Mouse (Mus musculus): Measurements from ENCODE around the gene 4921504E06Rik. TPM values are rescaled to one million over a fixed set of nuclear protein-coding genes. Genes with fewer than 3 reads are reported as not detected.
A peak's percentile ranks its signal among the peaks of the same experiment; 100 is the strongest.

4921504E06Rik gene
- polyA plus RNA-seq, 1 experiment from 2014 or later, result not detected

- no peaks in the 10 kb centered on the region for H3K9me3 ChIP-seq
- ATAC-seq (replicated peaks), result no peak
- no peaks in the 10 kb centered on the region for H3K36me3 ChIP-seq
- 0 out of 2 replicates have a peak, but pooled peaks cover 2% of the 10 kb centered on the region for H3K4me1 ChIP-seq
- WGBS, result 46% methylated on average over 2 of the region's 2 CpGs
- peaks cover 8% of the 10 kb centered on the region for H3K27me3 ChIP-seq
- no peak overlapping the region for H3K4me2 ChIP-seq (replicated peaks)
- H3K27ac ChIP-seq (replicated peaks), result no peak overlapping the region
- H3K4me3 ChIP-seq, result no peak overlapping the region
- no peak overlapping the region for H3K9ac ChIP-seq (replicated peaks)
These were observed 91.8 kb downstream of the 4921504E06Rik start for GRCm38 (mm10) chr2:19461940-19462339.

- no peak for ATAC-seq (replicated peaks)
- Histone ChIP-seq H3K4me2 (replicated peaks) (no peak overlapping the region), H3K27ac (replicated peaks) (no peak overlapping the region), H3K27me3 (peaks cover 22% of the 10 kb centered on the region), H3K9me3 (no peaks in the 10 kb centered on the region), H3K9ac (replicated peaks) (no peak overlapping the region), H3K36me3 (no peaks in the 10 kb centered on the region), H3K4me3 (no peak overlapping the region), H3K4me1 (peaks cover 22% of the 10 kb centered on the region)
- 17% methylated on average over 2 of the region's 2 CpGs for WGBS
These were observed 94.9 kb downstream of the 4921504E06Rik start for GRCm38 (mm10) chr2:19458785-19459184.

DNA sequence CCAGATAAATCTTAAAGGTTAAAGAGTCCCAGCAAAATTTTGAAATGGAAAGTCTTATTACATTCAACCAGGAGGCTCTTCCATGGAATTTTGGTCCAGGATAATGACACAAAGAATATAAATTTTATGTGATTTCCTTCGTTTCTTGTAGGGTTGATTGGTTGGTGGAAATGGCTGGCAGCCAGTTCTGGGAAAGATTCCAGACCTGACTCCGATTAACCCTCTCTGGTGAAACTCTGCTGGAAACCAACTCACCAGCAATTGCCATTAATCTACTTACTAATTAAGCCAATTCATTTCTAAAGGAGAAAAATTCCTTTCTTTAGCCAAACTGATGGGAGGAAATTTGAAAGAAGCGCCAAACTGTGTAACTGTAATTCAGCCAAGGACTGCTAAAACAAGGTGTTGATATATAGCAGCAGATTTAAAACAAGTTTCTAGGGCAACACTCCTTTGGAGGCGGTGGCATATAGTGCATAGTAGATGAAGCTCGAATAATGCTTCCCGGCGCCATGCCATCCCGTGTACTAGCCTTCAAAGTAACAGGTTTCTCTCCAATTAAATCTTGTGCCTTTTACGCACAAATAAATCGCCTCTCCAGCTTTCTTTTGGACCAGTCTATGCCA, 97.7 kb downstream of the 4921504E06Rik start:
- no peak overlapping the region for H3K4me3 ChIP-seq
- peaks cover 31% of the 10 kb centered on the region for H3K4me1 ChIP-seq
- no peak overlapping the region for H3K27ac ChIP-seq (replicated peaks)
- H3K9me3 ChIP-seq, result no peaks in the 10 kb centered on the region
- H3K36me3 ChIP-seq, result no peaks in the 10 kb centered on the region
- H3K4me2 ChIP-seq (replicated peaks), result no peak overlapping the region
- peaks cover 50% of the 10 kb centered on the region for H3K27me3 ChIP-seq
- no peak overlapping the region for H3K9ac ChIP-seq (replicated peaks)
- peak; percentile 86 for ATAC-seq (replicated peaks)
- WGBS, result 2% methylated on average over 10 of the region's 10 CpGs

GRCm38 (mm10) chr2:19455228-19455627, 98.5 kb downstream of the 4921504E06Rik start:
- H3K9me3 ChIP-seq, result no peaks in the 10 kb centered on the region
- no peak overlapping the region for H3K9ac ChIP-seq (replicated peaks)
- WGBS, result under 1% methylated on average over 5 of the region's 5 CpGs
- no peak overlapping the region for H3K4me2 ChIP-seq (replicated peaks)
- no peak for ATAC-seq (replicated peaks)
- H3K4me3 ChIP-seq, result no peak overlapping the region
- peaks cover 31% of the 10 kb centered on the region for H3K4me1 ChIP-seq
- peaks cover 58% of the 10 kb centered on the region for H3K27me3 ChIP-seq
- no peak overlapping the region for H3K27ac ChIP-seq (replicated peaks)
- H3K36me3 ChIP-seq, result no peaks in the 10 kb centered on the region

- no peaks in the 10 kb centered on the region for H3K9me3 ChIP-seq
- H3K4me2 ChIP-seq (replicated peaks), result 0 out of 2 replicates have a peak overlapping the region, but pooled peaks have one; percentile 2
- H3K9ac ChIP-seq (replicated peaks), result no peak overlapping the region
- H3K36me3 ChIP-seq, result no peaks in the 10 kb centered on the region
- H3K27ac ChIP-seq (replicated peaks), result no peak overlapping the region
- ATAC-seq (replicated peaks), result no peak
- no peak overlapping the region; the same call in 1 of the 2 replicates for H3K4me3 ChIP-seq
- H3K4me1 ChIP-seq, result peaks cover 40% of the 10 kb centered on the region
- peaks cover 82% of the 10 kb centered on the region for H3K27me3 ChIP-seq
- WGBS, result 0% methylated on average over 19 of the region's 19 CpGs
These were observed 101.1 kb downstream of the 4921504E06Rik start for GRCm38 (mm10) chr2:19452531-19453055.

DNA sequence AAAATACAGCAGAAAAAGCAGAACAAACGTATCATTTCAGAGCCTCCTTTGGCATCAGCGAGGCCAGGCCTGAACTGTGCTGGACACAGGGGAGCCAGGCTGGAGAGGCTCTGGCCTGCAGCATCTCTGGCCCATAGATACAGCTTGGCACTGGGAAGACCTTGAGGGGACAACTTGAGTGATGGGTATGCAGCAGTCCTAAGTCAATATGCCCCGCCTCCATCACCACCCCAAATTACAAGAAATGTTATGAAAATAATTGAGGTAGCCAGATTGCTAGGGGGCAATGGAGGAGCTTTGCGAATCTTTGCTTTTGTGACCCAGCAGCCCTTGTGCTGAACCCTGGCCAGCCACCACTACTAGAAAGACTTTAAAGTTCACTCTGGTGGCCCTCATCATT, 104.4 kb downstream of the 4921504E06Rik start:
- no peak overlapping the region for H3K27ac ChIP-seq (replicated peaks)
- no peak overlapping the region for H3K9ac ChIP-seq (replicated peaks)
- H3K36me3 ChIP-seq, result no peaks in the 10 kb centered on the region
- H3K4me3 ChIP-seq, result no peak overlapping the region
- 17% methylated on average over 4 of the region's 4 CpGs for WGBS
- H3K9me3 ChIP-seq, result no peaks in the 10 kb centered on the region
- peaks cover 97% of the 10 kb centered on the region for H3K27me3 ChIP-seq
- peaks cover 35% of the 10 kb centered on the region for H3K4me1 ChIP-seq
- ATAC-seq (replicated peaks), result no peak
- H3K4me2 ChIP-seq (replicated peaks), result no peak overlapping the region

DNA sequence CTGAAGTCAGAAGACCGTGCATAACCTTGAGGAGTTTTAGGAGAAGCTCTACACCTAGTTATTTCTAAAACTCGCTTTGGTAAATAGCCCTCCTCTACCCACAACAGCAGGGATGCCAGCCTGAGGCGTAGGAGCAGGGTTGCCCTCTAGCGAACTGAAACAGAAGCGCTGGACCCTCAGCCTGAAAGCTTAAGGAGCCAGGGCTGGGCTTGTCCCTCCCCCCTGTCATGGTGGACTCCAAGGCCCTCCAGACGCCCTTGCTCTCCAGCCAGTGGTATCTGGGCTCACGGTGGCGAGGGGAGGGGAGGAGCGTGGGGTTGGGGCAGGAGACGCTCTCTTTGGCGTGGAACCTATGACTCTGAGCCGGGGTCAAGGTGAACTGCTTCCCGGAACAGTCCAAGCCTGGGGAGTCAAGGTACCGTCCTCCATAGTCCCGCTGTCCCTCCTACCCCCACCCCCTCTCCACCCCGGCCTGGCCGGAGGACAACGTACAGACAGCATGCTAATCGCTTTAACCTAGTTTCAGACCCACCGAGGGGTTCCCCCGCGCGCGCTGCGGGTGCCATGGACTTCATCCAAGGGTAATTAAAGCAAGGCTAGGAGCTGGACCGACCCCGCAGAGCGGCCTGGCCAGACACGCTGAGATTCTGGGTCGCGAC, 105.5 kb downstream of the 4921504E06Rik start:
- Histone ChIP-seq H3K4me3 (peak overlapping the region; percentile 14; the same call in 1 of the 2 replicates), H3K27me3 (peaks cover 96% of the 10 kb centered on the region), H3K27ac (replicated peaks) (no peak overlapping the region), H3K36me3 (no peaks in the 10 kb centered on the region), H3K4me2 (replicated peaks) (peak overlapping the region; percentile 36), H3K9me3 (no peaks in the 10 kb centered on the region), H3K9ac (replicated peaks) (no peak overlapping the region), H3K4me1 (peaks cover 35% of the 10 kb centered on the region)
- under 1% methylated on average over 31 of the region's 31 CpGs for WGBS
- peak; percentile 41; the same call in 1 of the 2 replicates for ATAC-seq (replicated peaks)

DNA sequence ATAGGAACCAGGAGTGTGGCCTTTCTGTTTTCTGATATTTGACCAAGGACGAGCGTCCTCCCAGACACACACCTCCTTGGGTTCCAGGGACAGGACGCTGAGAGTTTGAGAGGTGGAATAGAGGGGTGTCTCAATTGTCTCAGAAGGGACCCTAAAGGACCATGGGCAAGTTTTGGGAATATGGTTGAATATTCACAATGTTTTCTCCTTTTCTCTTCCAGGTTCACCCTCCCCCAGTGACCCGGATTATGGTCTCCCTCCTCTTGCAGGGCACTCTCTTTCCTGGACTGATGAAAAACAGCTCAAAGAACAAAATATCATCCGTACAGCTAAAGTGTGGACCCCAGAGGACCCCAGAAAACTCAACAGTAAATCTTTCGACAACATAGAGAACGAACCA, 107.0 kb downstream of the 4921504E06Rik start:
- H3K36me3 ChIP-seq, result no peaks in the 10 kb centered on the region
- no peak overlapping the region for H3K9ac ChIP-seq (replicated peaks)
- H3K9me3 ChIP-seq, result no peaks in the 10 kb centered on the region
- H3K4me1 ChIP-seq, result peaks cover 27% of the 10 kb centered on the region
- 4% methylated on average over 7 of the region's 7 CpGs for WGBS
- no peak for ATAC-seq (replicated peaks)
- no peak overlapping the region for H3K4me2 ChIP-seq (replicated peaks)
- no peak overlapping the region for H3K27ac ChIP-seq (replicated peaks)
- H3K4me3 ChIP-seq, result no peak overlapping the region
- peaks cover 95% of the 10 kb centered on the region for H3K27me3 ChIP-seq

GRCm38 (mm10) chr2:19445871-19446501, 107.7 kb downstream of the 4921504E06Rik start:
- peak; percentile 33 for ATAC-seq (replicated peaks)
- H3K9ac ChIP-seq (replicated peaks), result peak overlapping the region; percentile 19; the same call in 1 of the 2 replicates
- WGBS, result under 1% methylated on average over 67 of the region's 67 CpGs

GRCm38 (mm10) chr2:19444931-19445831, 108.5 kb downstream of the 4921504E06Rik start, which contains the start of gene Ptf1a:
TSS of gene Ptf1a (plus strand) at chr2:19445663.
- Histone ChIP-seq H3K4me1 (peaks cover 26% of the 10 kb centered on the region), H3K4me2 (replicated peaks) (peak within 1 kb of the TSS; percentile 75), H3K27me3 (peaks cover 89% of the 10 kb centered on the region), H3K36me3 (no peaks in the 10 kb centered on the region), H3K4me3 (peak within 1 kb of the TSS; percentile 38), H3K9ac (replicated peaks) (peak within 1 kb of the TSS; percentile 19; the same call in 1 of the 2 replicates), H3K27ac (replicated peaks) (no peak within 1 kb of the TSS), H3K9me3 (no peaks in the 10 kb centered on the region)
- peak; percentile 76 for ATAC-seq (replicated peaks)
- WGBS, result under 1% methylated on average over 53 of the region's 53 CpGs

More at GRCm38 (mm10) chr2:19445871-19446501, 107.7 kb downstream of the 4921504E06Rik start:
- peaks cover 95% of the 10 kb centered on the region for H3K27me3 ChIP-seq
- H3K27ac ChIP-seq (replicated peaks), result no peak overlapping the region
- H3K9me3 ChIP-seq, result no peaks in the 10 kb centered on the region
- no peaks in the 10 kb centered on the region for H3K36me3 ChIP-seq
- H3K4me2 ChIP-seq (replicated peaks), result peak overlapping the region; percentile 75
- peaks cover 26% of the 10 kb centered on the region for H3K4me1 ChIP-seq
- H3K4me3 ChIP-seq, result peak overlapping the region; percentile 38

- Histone ChIP-seq H3K36me3 (no peaks in the 10 kb centered on the region), H3K27me3 (peaks cover 85% of the 10 kb centered on the region)
- WGBS, result 1% methylated on average over 9 of the region's 9 CpGs
These were observed 109.4 kb downstream of the 4921504E06Rik start for GRCm38 (mm10) chr2:19444346-19444745.

More at GRCm38 (mm10) chr2:19444346-19444745, 109.4 kb downstream of the 4921504E06Rik start:
- Histone ChIP-seq H3K4me1 (peaks cover 26% of the 10 kb centered on the region), H3K9me3 (no peaks in the 10 kb centered on the region), H3K27ac (replicated peaks) (no peak overlapping the region), H3K9ac (replicated peaks) (no peak overlapping the region), H3K4me2 (replicated peaks) (no peak overlapping the region), H3K4me3 (no peak overlapping the region)
- no peak for ATAC-seq (replicated peaks)

All from forebrain, embryonic 15.5 days (tissue).